Mouse (Mus musculus) heart, postnatal 0 days (tissue): ENCODE results near the gene Fam92b.

Experiments used
- CTCF ChIP-seq: IDR thresholded peaks from 2 replicates; pipeline ENCODE4 v1.5.1; 2016; ENCODE audit warnings: antibody characterized with exemption, control low read depth, low read depth
- EP300 ChIP-seq: IDR thresholded peaks from 2 replicates; pipeline ENCODE4 v1.6.1; 2016; ENCODE audit warnings: antibody characterized with exemption, low read depth

DNA sequence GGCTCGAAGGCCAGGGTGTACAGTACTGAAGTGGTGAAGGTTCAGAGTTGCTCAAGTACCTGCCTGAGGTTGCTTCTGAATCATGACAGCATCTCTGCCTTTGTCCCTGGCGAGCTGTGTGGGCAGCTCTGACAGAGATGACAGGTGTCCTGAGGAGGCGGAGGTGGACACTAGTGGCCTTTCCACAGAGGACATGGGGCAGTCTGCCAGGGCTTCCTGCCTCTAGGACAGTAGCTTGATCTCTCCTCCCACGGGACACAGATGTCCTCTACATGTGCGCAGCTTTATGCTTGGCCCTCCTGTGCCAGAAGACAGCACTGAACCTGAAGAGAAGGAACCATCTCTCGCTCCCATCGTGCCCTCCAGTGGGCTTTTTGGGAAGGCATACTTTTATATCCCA, 44.1 kb downstream of the Fam92b start:
- TF ChIP-seq CTCF: no peak
- no peak for TF ChIP-seq EP300
